Mouse (Mus musculus) forelimb bud, embryonic 11.5 days (tissue): Measurements from ENCODE around the gene Ccdc70.
"Not testable (repeated sequence)": the region's sequence is repeated elsewhere in the genome, so short reads cannot be mapped to it uniquely, and the experiment has no call there.

Source experiments
- DNase-seq: peaks from one replicate; pipeline ENCODE4 v3.0.0-alpha.2; 2012; ENCODE audit warnings: low read depth, low spot score

Gene Ccdc70

DNA sequence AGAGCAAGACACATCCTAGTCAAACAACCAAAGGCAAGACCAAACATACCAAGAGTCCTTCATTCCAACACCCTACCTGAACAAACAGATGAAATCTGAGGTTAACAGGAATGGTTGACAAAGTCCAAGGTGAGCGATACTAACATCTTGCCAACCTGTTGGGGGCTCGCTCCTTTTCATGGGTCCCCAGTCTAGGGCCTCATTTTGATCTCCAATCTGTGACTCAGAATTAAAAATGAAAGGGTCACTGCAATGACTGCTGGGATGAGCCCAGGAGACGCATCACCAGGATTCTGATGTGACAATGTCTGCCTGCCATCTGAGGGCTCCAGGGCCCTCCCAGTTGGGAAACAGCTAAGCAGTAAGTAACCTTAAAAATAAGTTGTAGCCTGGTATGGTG lies at the start of gene Ccdc70:
Gene Ccdc70 (plus strand): TSS at position 301 of the 400 bp plus-strand sequence.
- no peak for DNase-seq

DNA sequence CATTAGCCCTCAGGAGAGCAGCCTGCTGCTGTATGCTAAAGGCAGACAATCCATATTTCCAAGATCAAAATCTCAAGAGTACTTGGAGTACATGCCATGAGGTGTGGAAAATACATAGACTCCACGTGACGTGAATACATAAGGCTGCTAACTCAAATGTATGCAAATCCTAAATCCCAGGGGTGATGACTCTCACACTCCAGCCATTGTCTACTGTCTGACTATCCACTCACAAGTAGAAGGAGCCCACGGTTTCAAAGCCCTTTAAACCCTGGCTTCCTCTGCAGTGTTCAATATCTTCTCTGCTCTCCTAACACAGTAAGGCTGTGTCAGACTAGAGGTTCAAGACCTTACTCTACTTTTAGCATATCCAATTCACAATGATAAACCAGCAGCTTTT lies 38.8 kb upstream of the Ccdc70 start:
- not testable (repeated sequence) for DNase-seq

DNA sequence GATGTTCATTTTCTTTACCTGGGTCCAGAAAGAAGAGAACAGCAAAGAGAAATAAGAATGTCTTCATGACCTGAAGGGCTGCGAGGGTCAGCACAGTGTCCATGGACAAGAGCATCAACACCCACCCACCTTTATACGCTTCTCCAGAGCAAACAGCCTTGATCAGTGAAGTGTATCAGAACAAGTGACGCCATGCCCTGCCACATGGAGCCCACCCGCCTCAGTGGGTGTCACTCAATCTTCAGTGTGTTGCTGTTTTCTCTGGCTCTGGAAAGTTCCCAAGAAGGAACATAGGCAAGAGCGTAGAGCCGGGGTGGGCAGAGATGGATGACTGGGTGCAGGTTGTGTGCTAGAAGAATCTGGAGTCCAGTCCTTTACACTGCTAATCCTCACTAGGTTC lies 37.0 kb upstream of the Ccdc70 start, which contains the start of gene Defb15:
Gene Defb15 (minus strand): TSS at position 101 of the 400 bp plus-strand sequence.
- no peak for DNase-seq

DNA sequence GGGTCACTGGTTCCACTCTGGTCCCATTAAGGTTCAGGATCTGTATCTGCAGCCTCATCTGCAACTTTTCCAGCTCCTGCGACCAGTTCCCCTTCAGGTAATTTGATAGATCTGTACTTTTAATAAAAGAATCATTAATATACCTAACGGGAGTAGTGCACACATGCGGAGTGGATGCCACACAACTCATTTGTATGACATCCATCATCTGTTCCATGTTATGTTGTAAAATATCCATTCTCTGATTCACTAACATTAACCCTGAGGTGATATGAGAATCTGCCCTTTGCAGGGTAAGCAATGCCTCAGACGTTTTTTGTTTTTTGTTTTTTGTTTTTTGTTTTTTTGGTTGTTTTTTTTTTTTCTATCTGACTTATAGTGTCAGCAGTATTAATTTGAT lies 31.5 kb upstream of the Ccdc70 start, which contains the start of gene Defb35:
Gene Defb35 (plus strand): TSS at position 301 of the 400 bp plus-strand sequence.
- DNase-seq: not testable (repeated sequence)

DNA sequence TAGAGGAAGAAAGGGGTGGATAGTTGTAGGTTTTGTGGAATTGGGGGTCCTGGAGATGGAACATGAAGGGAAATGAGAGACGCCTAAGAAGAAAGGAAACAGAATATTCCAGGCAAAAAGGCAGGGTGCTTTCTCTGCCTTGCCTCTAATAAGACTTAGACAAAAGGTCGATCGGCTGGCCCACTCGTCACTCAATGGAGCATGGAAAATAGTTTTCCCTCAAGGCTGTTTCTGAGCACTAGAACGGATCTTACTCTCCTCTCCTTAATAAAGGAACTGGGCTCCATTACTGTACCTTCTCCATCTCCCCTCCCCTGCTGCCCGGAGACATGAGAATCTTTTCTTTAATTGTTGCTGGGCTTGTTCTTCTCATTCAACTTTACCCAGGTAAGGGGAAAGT lies 23.1 kb upstream of the Ccdc70 start, which contains the start of gene Defb13:
Gene Defb13 (plus strand): TSS at position 301 of the 400 bp plus-strand sequence.
- DNase-seq: no peak

DNA sequence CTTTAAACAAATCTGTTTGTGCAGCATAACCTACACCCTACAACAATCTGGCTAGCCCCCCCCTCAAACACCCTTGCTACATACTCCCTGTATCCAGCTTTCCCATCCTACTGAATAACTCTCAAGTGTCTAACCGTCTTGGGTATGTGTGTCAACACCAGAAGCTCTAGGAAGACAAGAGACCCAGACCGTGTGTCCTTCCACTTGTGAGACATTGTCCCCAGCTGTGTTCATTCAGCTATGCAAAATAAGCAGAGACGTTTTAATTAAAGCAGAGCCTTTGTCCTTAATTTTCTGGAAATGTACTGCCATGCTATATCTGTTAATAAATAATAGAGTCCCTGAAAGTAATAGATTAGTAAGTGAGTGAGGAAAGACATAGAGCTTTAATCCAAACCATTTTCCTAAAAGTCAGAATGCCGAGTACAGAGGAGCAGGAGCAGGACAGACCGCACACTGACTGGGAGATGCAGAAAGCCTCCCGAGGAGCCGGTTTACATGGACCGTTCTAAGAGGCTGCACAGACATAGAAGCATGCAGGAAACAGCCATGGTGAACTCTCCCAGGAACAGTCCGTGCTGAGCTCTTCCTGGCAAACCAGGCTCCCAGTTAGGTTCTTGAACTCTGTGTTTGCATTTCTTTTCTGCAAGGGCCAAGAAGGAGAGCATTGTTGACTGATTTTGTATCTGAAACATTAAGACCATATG lies 22.1 kb upstream of the Ccdc70 start:
- DNase-seq: no peak

DNA sequence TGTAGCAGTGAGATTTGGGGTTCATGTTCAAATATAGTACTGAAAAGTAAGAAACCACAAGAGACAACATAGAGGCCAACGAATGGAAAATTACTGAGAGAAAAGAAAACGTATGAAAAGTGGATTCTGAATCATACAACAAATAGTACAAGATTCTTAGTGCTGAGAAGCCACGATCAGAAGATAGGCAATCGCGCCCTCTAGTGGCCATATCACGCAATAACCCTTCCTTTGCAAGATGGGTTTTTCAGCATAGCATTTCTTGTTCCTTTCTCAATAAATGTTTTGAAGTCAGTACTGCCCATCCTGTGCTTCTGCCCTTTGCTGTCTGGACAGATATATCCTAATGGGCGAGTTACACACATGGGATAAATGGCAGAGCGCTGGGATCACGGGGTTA lies 14.3 kb upstream of the Ccdc70 start:
- peak; percentile 51 for DNase-seq

DNA sequence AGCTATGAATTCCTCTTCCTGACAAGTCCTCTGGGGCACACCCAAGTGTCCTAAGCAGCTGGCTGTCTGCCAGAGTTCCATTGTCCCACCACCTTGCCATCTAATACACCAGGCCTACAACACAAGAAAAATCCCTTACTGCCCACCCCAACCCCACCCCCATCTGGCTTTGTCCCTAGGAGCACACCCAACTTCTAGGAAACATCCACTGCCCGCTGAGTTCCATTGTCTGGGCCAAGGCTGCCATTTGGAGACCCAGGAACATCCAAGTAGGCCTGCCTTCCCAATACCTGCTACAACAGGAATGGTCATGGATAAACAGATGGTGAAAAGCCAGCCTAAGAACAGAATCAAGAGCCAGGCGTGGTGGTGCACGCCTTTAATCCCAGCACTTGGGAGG lies 13.2 kb upstream of the Ccdc70 start:
- no peak for DNase-seq

DNA sequence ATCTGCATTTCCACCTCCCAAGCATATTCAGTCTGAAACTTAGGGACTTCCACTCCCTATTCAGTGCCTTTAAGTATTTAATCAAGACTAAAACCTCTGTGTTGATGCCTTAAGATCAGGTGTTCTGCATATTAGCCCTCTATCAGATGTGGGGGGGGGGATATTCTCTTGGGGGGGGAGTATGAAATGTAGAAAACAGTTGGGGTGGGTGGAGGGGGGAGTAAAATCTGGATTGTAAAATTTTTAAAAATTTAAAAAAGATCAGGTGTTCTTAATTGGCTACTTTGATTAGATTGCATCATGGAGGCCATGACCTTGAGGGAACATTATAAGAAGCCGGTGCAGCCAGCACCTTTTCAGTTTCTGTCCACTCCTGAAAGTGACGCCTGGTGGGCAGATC lies 11.2 kb upstream of the Ccdc70 start, which contains the start of gene Fam90a1a:
Gene Fam90a1a (plus strand): TSS at position 301 of the 400 bp plus-strand sequence.
- no peak for DNase-seq

DNA sequence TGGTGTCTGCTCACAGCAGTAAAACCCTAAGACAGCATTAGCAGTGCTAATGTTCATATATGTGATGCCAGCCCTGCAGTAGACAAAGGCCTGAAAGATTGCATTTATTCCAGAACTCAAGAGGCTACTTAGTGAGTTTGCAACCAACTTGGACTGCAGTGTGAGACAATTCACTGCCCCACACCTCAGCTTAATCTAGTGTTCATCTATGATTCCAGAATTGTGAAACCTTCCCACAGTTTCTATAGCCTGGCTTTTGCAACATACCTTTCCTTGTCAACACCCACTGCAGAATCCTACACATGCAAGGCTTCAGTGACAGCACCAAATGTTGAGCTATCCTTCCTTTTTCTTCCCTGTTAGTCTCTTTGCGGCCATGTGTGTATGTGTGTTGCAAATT lies 2.9 kb upstream of the Ccdc70 start:
- no peak for DNase-seq

DNA sequence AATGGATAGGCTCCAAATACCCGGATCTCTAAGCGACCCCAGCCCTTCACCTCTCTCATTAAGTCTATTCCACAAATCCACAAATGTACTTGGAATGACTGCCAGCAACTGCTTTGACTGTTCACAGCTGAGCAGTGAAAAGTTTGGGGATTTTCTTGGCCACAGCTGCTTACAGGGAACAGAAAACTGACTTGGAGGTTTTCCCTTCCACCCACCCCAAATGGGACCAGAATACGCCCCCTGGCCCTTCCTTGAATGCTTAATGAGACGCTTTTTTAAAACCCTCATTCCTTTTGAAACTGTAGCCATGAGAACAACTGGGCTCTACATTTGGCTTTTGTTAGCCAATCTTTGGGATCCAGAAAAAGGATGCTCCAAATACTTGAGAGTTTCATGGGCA lies 8.6 kb downstream of the Ccdc70 start:
- DNase-seq: no peak

DNA sequence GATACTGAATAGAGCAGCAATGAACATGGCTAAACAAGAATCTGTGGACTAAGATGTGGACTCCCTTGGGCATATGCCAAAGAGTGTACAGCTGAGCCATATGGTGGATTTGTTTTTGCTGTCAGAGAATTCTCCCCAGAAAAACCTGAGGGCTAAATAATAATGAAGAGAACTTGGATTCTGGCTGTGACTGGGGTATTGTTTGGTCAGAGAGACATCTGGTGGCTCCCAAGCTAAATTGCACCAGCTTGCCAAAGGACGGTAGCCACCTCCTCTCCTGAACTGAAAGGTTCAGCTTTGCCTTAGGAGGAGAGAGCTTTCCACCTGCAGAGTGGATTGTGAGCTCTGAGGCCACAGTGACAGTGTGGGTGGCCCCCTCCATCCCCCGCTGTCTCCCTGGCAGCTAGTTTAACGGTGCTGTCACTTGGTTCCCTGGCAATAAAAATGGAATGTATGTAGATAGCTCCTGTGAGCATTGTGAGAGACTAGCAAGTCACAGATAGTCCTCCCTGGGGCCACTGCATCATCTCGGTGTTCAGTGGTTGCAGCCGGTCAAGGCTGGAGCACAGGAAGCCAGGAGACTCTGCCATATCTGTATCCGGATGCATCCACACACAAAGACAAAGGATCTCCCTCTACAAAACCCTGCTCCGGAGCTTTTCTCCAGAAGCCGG lies 12.2 kb downstream of the Ccdc70 start:
- peak; percentile 5 for DNase-seq

DNA sequence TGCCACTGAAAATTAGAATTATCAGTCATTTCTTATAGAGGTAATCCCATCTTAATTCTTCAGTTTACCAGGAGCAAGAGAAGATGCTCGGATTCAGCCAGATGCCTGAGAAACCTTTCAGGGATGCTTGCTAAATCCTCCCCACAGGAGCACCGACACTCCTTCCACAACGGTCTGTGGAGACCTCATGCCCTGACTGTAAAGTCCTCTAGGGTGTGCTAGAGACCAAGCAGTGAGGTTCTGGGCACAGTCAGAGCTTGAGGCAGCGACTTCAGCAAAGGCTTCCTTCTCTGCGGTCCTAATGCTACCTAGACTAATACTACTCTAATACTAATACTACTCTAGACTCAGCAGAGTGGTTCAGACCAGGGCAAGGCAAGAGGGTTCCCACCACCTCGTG lies 22.6 kb downstream of the Ccdc70 start:
- peak; percentile 33 for DNase-seq

DNA sequence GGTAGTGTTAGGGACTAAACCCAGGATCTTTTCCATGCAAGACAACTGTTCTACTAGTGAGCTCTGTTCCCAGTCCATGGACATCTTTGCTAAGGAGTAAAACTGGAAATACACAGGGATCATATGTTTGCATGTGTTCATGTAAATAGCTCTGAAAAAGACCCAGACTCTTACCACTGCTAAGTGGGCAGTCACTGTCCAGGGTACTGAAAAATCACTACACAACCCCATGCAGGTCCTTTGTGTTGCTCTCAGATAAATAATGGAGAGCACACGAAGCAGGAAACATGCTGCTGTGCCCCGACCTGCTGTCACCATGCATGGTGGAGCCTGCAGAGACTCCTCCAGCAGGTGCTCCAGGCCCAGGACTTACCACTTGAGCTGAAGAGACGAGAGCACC lies 25.6 kb downstream of the Ccdc70 start:
- peak; percentile 65 for DNase-seq

DNA sequence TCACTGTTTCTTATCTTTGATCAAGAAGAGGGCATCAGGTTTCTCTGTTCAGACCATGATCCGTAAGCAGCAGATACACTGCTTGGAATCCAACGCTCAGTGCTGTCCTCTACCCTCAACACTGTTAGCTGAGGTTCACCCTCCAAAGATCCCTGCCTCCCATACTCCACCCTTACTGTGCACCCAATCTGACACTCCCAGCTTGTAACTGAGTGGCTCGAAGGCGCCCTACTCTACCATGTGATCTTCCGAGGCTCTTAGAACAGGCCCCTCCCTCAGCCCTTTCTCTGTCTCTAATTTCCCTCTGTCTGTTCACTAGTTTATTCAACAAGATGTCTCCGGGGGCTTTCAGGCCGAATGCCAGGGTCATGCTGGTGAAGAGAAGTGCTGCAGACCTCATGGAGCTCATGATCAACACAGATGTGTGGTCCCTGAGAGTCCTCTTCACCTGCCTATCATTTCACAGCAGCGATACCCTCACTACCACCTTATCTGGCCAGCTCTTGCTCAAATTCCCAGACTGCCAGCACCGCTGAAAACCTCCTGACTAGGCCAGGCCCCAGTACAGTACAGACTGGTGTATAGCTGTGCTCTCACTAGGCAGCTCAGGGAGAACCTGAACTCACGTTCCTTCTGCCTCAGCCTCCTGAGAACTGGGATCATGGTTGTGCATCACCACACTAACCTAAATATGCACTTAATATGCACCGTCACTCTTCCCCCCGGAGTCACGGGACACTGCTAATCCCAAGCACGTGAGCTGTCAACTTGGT lies 35.4 kb downstream of the Ccdc70 start:
- no peak for DNase-seq

DNA sequence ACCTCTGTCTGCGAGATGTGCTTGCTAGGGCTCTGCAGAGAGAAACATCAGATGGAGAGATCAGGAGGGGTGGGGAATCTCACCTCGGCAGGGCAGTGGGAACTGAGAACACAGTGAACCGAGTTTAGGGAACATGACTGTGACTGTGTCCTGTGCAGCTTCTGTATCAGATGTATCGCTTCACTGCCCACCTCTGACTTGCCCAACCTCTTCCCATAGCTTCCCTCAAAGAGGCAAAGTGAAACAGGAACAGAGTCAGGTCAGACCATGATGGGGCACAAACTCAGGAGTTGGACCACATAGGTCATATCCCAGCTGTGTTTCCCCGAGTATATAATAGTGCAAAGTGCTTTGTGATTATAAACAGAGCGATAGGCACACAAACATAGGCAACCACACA lies 36.8 kb downstream of the Ccdc70 start:
- no peak for DNase-seq

DNA sequence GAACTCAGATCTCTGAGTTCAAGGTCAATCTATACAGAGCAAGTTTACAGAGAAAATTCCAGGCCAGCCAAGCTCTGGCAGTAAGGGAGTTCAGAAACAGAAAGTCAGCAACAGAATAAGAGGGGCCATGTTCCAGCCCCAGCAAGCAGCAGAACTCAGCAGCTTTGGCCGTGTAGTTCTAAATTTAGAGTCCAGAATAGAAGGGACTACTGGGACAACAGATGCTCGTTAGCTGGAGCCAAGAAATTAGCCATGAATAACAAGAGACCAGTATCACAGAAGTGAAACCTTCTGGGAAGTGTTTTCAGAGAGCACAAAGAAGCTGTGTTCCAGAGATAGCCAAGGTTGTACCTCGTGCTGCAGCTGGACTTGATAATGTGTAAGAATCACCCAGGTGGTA lies 39.8 kb downstream of the Ccdc70 start:
- DNase-seq: no peak

DNA sequence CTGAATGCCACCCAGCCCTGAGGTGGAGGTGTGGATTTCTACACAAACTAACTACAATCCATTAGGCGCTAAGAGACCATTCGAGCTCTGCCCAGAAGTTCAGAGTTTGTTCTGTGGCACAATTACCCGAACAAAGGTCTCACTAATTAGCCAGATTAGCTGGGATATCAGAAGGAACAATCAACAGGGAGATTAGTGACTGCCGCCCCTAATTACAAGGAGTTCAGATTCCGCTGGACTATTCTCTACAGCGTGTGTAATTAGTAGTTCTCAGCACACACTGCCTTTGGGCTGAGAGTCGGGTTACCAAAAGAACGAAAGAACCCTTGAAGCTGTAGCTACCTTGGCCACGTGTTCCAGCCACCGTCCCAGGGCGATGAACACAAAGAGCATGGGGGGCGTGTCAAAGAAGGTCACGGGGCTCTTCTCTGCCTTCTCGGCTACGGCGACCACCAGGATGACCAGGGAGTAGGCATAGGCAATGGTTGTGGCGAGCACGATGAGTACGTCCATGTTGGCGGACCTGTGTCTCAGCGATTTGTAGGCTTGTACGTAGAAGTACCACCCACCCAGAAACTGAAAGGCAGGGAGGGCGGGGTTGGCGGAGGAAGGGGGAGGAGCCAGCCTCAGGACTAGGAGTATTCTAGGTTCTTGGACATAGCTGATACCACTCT lies 43.6 kb downstream of the Ccdc70 start:
- no peak for DNase-seq

DNA sequence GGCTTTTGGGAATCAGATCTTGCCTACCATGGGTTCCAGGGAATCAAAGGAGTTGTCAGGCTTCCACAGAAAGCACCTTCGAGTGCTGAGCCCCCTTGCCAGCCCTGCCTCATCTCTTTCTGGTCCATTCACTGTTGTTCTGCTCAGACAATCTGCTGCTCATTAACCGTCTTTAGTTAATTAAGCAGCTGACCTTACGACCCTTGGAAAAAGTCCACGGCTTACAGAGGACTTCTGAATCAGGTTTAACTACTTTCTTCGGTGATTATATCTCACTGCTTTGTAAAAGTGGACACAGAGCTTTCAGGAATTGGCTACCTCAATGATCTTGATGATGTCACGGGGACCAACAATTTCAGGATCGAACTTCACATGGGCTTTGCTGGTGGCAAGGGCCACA lies 48.2 kb downstream of the Ccdc70 start:
- DNase-seq: no peak

DNA sequence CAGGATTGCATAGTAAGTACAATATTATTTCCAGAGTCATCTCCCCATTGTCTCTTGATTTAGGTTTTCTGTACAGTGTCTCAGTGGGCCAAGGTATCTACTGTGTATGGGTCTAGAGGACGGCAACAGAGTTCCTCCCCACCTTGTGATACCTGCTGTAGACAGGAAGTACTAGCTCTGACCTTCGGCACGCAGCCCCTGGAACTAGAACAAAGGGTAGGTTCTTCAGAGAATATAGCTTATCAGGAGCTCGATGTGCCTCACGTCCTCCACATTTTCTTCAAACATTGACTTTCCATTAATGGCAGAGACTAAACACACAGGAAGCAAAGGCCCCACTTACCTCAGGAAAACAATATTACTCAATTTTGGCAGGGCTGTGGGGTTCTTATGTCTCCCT lies 49.9 kb downstream of the Ccdc70 start:
- DNase-seq: no peak

DNA sequence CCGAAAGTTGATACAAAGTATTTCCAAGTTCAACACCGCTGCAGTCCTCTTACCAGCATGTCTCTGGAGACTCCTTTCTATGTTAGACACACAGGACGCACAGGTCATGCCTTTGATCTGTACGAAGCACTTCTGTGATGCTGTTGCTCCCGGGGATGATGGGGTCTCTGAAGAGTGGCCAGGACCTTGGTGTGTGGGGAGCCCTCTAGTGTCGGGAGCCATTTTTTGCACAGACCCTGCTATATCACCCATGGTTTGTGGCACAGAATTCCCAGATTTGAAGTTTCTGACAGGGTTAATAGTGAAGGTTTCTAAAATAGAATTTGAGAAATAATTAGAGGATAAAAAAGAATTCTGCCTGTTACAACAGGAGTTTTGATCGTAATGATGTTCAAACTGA lies 52.7 kb downstream of the Ccdc70 start:
- no peak for DNase-seq
